Mouse (Mus musculus) brown adipose tissue, adult 24 weeks (tissue): ENCODE results near the gene Mgat3. TPM values are rescaled to one million over a fixed set of nuclear protein-coding genes. Genes with fewer than 3 reads are reported as not detected.

Experiments used
- H3K27ac ChIP-seq: fragments of 200-500 bp; replicated peaks from 2 replicates; pipeline ENCODE4 v1.5.1; 2012; ENCODE audit warnings: low read depth, mild to moderate bottlenecking, low read length
- H3K4me1 ChIP-seq: fragments of 200-500 bp; 2 replicates; pipeline ENCODE4 v1.6.1; 2012; ENCODE audit warnings: low read length, mixed read lengths; ENCODE audit not compliant: control insufficient read depth, insufficient read depth, insufficient read length
- H3K4me3 ChIP-seq: fragments of 200-500 bp; 2 replicates; pipeline ENCODE4 v1.5.1; 2012; ENCODE audit warnings: low read depth, mild to moderate bottlenecking, low read length, moderate library complexity; ENCODE audit not compliant: insufficient read depth
- polyA plus RNA-seq: library from polyadenylated mRNA; stranded (reverse); fragments of >200 nt; gene quantifications from 2 replicates; pipeline ENCODE4 v1.2.4, GENCODE M21; 2012; ENCODE audit not compliant: missing spikeins, insufficient read depth, insufficient read length

Gene Mgat3
- polyA plus RNA-seq, 1 experiment, result 0.36 TPM

DNA sequence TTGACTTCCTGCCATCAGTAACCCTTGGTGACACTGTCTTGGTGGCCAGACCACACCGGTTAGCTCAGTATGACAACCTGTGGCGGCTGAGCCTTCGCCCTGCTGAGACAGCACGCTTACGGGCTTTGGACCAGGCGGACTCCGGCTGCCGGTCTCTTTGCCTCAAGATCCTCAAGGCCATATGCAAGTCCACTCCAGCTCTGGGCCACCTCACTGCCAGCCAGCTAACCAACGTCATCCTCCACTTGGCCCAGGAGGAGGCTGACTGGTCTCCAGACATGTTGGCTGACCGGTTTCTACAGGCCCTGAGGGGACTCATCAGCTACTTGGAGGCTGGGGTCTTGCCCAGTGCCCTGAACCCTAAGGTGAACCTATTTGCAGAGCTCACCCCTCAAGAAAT lies 76.2 kb downstream of the Mgat3 start:
- Histone ChIP-seq H3K27ac (no peak overlapping the region), H3K4me1 (no peaks in the 10 kb centered on the region; the same call in 1 of the 2 replicates), H3K4me3 (no peak overlapping the region)

DNA sequence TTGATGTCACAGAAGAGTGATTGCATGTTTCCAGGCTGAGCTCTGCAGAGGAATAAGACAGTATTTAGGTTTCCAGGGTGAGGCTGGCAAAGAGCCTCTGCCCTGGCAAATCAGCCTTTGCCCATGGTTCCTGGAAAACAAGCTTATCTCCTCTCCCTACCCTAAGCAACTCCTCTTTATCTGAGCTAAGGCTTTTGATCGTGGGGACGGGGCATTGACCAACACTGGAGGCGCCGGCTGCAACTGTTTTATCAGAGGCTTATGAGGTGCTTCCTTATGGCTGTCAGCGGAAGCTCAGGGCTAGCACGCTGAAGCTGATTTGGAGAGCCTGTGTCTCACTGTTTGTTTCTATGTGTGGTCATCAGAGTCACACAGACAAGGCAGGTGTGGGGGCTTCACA lies 77.1 kb downstream of the Mgat3 start:
- Histone ChIP-seq H3K4me1 (no peaks in the 10 kb centered on the region; the same call in 1 of the 2 replicates), H3K27ac (no peak overlapping the region), H3K4me3 (no peak overlapping the region)

DNA sequence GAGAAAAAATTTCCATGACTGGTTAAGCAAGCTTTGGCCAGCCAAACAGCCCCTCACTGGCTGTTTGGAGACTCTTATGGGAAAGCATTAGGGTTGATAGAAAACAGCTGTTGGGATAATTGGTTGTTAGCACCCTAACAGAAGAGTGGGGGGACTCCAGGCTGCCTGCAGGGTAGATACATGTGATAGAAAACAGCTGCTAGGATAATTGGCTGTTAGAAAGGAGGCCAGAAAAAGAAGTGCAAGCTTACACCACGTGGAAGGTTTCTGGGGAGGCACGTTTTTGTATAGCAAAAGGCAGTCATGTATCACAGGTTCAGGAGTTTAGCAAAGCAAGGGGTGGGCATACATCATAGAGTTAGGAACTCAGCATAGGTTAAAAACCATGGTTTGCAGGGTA lies 80.0 kb downstream of the Mgat3 start:
- Histone ChIP-seq H3K4me3 (no peak overlapping the region), H3K4me1 (no peaks in the 10 kb centered on the region; the same call in 1 of the 2 replicates), H3K27ac (no peak overlapping the region)

DNA sequence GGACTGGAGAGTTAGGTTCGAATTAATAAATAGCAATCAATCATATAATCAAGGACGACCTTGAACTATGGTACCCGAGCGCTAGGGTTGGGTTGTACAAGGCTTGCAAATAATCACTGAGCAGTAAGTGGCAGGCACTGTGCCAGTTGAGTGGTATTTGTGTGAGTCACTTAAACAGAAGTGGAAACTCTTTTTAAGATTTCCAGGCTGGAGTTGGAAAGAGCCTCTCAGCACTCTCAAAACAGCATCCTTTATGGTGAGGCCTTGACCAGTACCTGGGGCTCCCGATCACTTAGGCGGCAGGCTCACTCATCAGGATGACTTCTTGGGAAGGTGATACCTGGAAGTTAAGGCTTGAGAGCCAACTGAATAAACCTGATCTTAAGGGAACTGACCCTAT lies 80.7 kb downstream of the Mgat3 start:
- H3K4me1 ChIP-seq, result no peaks in the 10 kb centered on the region; the same call in 1 of the 2 replicates
- peak overlapping the region; percentile 72 for H3K4me3 ChIP-seq

DNA sequence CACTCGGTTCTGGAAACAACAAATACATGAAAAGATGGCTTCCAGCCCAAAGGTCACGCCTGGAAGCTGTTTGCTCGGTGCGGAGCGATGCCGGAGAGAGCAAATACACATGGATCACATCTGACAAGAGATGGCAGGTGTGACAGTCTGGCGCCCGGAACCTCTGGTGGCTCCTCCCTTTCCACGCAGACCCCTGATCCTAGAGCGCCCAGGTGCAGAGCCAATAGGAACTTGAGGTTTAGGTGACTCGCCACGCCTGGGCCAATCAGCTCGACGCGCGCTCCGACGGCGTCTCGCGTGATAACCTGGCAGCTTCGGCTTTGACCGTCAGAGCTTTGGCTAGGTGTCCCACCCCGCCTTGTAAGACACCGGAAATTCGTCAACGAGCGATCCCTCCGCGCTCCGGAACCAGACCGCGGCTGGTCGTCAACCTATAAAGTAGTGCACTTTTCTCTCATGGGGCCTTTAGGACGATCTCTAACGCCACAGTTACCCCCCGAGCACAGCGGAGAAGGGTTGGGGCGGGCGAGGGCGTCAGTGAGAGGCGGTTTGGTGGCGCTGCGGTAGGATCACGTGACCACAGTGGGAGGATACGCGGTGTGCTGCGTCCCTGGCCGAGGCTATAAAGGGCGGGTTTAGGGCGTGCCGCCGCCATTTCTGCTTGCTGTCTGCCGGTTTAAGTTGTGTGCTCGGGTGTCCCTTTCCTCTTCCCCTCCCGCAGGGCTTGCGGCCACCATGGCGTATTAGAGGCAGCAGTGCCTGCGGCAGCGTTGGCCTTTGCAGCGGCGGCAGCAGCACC lies 81.5 kb downstream of the Mgat3 start, which contains the start of gene Atf4:
TSS of gene Atf4 (plus strand) at position 338 of the 799 bp plus-strand sequence.
- H3K4me3 ChIP-seq, result peak within 1 kb of the TSS; percentile 81
- peak within 1 kb of the TSS; percentile 96 for H3K27ac ChIP-seq
- H3K4me1 ChIP-seq, result no peaks in the 10 kb centered on the region; the same call in 1 of the 2 replicates

More for the DNA sequence above, 80.7 kb downstream of the Mgat3 start:
- peak overlapping the region; percentile 93 for H3K27ac ChIP-seq

- Histone ChIP-seq H3K4me1 (no peaks in the 10 kb centered on the region; the same call in 1 of the 2 replicates), H3K27ac (peak overlapping the region; percentile 96), H3K4me3 (peak overlapping the region; percentile 81)
These were observed 82.2 kb downstream of the Mgat3 start for GRCm38 (mm10) chr15:80255646-80256121.

- H3K4me1 ChIP-seq, result no peaks in the 10 kb centered on the region; the same call in 1 of the 2 replicates
- peak overlapping the region; percentile 78 for H3K27ac ChIP-seq
- H3K4me3 ChIP-seq, result peak overlapping the region; percentile 81
These were observed 82.7 kb downstream of the Mgat3 start for GRCm38 (mm10) chr15:80256242-80256641.

DNA sequence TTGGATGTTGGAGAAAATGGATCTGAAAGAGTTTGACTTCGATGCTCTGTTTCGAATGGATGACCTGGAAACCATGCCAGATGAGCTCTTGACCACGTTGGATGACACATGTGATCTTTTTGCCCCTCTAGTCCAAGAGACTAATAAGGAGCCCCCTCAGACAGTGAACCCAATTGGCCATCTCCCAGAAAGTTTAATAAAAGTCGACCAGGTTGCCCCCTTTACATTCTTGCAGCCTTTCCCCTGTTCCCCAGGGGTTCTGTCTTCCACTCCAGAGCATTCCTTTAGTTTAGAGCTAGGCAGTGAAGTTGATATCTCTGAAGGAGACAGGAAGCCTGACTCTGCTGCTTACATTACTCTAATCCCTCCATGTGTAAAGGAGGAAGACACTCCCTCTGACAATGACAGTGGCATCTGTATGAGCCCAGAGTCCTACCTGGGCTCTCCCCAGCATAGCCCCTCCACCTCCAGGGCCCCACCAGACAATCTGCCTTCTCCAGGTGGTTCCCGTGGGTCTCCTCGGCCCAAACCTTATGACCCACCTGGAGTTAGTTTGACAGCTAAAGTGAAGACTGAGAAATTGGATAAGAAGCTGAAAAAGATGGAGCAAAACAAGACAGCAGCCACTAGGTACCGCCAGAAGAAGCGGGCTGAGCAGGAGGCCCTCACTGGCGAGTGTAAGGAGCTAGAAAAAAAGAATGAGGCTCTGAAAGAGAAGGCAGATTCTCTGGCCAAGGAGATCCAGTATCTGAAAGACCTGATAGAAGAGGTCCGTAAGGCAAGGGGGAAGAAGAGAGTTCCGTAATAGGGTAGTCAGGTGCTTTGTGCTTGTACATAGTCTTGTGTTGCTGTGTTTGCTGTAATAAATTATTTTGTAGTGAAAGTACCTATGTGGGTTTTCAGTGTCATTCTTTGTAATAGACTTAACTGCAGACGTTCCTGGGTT lies 83.4 kb downstream of the Mgat3 start:
- Histone ChIP-seq H3K27ac (peak overlapping the region; percentile 78), H3K4me1 (no peaks in the 10 kb centered on the region; the same call in 1 of the 2 replicates), H3K4me3 (peak overlapping the region; percentile 81)

- Histone ChIP-seq H3K27ac (no peak overlapping the region), H3K4me3 (0 out of 2 replicates have a peak overlapping the region, but pooled peaks have one; percentile 4), H3K4me1 (no peaks in the 10 kb centered on the region; the same call in 1 of the 2 replicates)
These were observed 84.2 kb downstream of the Mgat3 start for GRCm38 (mm10) chr15:80257602-80258239.

GRCm38 (mm10) chr15:80258240-80259170 lies 85.0 kb downstream of the Mgat3 start:
- Histone ChIP-seq H3K27ac (no peak overlapping the region), H3K4me3 (no peak overlapping the region), H3K4me1 (peaks cover 2% of the 10 kb centered on the region; the same call in 1 of the 2 replicates)

GRCm38 (mm10) chr15:80259406-80260045 lies 86.0 kb downstream of the Mgat3 start:
- no peak overlapping the region for H3K27ac ChIP-seq
- H3K4me3 ChIP-seq, result no peak overlapping the region
- H3K4me1 ChIP-seq, result peaks cover 2% of the 10 kb centered on the region; the same call in 1 of the 2 replicates

DNA sequence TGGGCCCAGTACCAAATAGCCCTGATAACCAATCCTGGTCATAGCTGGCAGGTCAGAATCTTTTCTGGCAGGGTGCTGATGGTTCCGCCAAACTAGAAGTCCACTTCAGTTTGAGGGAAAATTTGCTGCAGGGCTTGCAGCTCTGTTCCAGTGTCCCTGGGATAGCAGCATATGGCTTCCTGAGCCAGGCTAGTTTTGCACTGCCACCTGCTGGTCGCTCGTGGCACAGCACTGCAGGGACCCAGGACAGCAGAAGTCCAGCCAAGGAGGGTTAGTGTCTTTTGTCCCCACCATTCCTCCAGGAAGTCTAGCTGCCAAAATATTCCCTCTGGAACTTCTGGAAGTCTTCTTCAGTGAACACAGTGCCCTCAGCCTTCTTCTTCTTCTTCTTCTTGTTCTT lies 87.2 kb downstream of the Mgat3 start:
- no peak overlapping the region for H3K27ac ChIP-seq

GRCm38 (mm10) chr15:80261100-80261499 lies 87.6 kb downstream of the Mgat3 start:
- H3K27ac ChIP-seq, result no peak overlapping the region
- H3K4me3 ChIP-seq, result no peak overlapping the region
- peaks cover 2% of the 10 kb centered on the region; the same call in 1 of the 2 replicates for H3K4me1 ChIP-seq

More for the DNA sequence above, 87.2 kb downstream of the Mgat3 start:
- Histone ChIP-seq H3K4me3 (no peak overlapping the region), H3K4me1 (peaks cover 2% of the 10 kb centered on the region; the same call in 1 of the 2 replicates)
